Mouse (Mus musculus) heart, embryonic 10.5 days (tissue): ENCODE measurements around the gene Nlrc4. TPM values are rescaled to one million over a fixed set of nuclear protein-coding genes. Genes with fewer than 3 reads are reported as not detected.
"Not testable (repeated sequence)": the region's sequence is repeated elsewhere in the genome, so short reads cannot be mapped to it uniquely, and the experiment has no call there.

Source experiments
- DNase-seq: peaks from one replicate; pipeline ENCODE4 v3.0.0-alpha.2; 2017; ENCODE audit warnings: low spot score
- H3K27ac ChIP-seq: fragments of 300-500 bp; sonication (generic); 2 replicates; pipeline ENCODE4 v1.5.1; 2016; ENCODE audit warnings: mild to moderate bottlenecking
- H3K27me3 ChIP-seq: fragments of 300-500 bp; sonication (generic); 2 replicates; pipeline ENCODE4 v1.6.1; 2016; ENCODE audit warnings: mild to moderate bottlenecking; ENCODE audit not compliant: poor library complexity, insufficient read depth, severe bottlenecking
- H3K36me3 ChIP-seq: fragments of 300-500 bp; sonication (generic); 2 replicates; pipeline ENCODE4 v1.6.1; 2016; ENCODE audit warnings: mild to moderate bottlenecking, moderate library complexity
- H3K4me1 ChIP-seq: fragments of 300-500 bp; sonication (generic); 2 replicates; pipeline ENCODE4 v1.6.1; 2016; ENCODE audit warnings: mild to moderate bottlenecking
- H3K4me3 ChIP-seq: fragments of 300-500 bp; sonication (generic); 2 replicates; pipeline ENCODE4 v1.5.1; 2016; ENCODE audit warnings: mild to moderate bottlenecking, moderate library complexity
- H3K9me3 ChIP-seq: fragments of 300-500 bp; sonication (generic); 2 replicates; pipeline ENCODE4 v1.6.1; 2016; ENCODE audit warnings: mild to moderate bottlenecking, moderate library complexity
- WGBS: fragments of 180-500 bp; shearing (Covaris S2); methylation state at CpG from one replicate; pipeline ENCODE4 v1.1.7; 2016; 5-methylcytosine and 5-hydroxymethylcytosine counted together
- polyA plus RNA-seq: library from polyadenylated mRNA; unstranded; fragments of >200 nt; fragmentation: Nextera tagmentation; extraction: Ambion mirVana; gene quantifications from 2 replicates; pipeline ENCODE4 v1.2.1, GENCODE M21; 2016

Gene Nlrc4
- 0.06 and 0.15 TPM in 2 replicates for polyA plus RNA-seq

- no peaks in the 10 kb centered on the region for H3K4me1 ChIP-seq
- no peaks in the 10 kb centered on the region for H3K27me3 ChIP-seq
- WGBS, result 56% methylated on average over 8 of the region's 8 CpGs
- DNase-seq, result no peak
- no peaks in the 10 kb centered on the region for H3K9me3 ChIP-seq
- H3K27ac ChIP-seq, result no peak within 1 kb of the TSS
- H3K36me3 ChIP-seq, result no peaks in the 10 kb centered on the region
- no peak within 1 kb of the TSS for H3K4me3 ChIP-seq
Measured at GRCm38 (mm10) chr17:74458711-74459408, at the start of gene Nlrc4. Nlrc4 (minus strand) TSS chr17:74459142.

- no peak overlapping the region for H3K27ac ChIP-seq
- H3K4me1 ChIP-seq, result no peaks in the 10 kb centered on the region
- H3K36me3 ChIP-seq, result no peaks in the 10 kb centered on the region
- no peaks in the 10 kb centered on the region for H3K27me3 ChIP-seq
- WGBS, result 93% methylated on average over 3 of the region's 3 CpGs
- no peak overlapping the region for H3K4me3 ChIP-seq
- no peak for DNase-seq
- no peaks in the 10 kb centered on the region for H3K9me3 ChIP-seq
Measured at GRCm38 (mm10) chr17:74508600-74508999, 49.7 kb upstream of the Nlrc4 start.

GRCm38 (mm10) chr17:74507934-74508333, 49.0 kb upstream of the Nlrc4 start:
- Histone ChIP-seq H3K4me1 (no peaks in the 10 kb centered on the region), H3K9me3 (no peaks in the 10 kb centered on the region), H3K4me3 (no peak overlapping the region), H3K27ac (no peak overlapping the region), H3K36me3 (no peaks in the 10 kb centered on the region), H3K27me3 (no peaks in the 10 kb centered on the region)
- no peak for DNase-seq
- 57% methylated on average over 2 of the region's 2 CpGs for WGBS

- Histone ChIP-seq H3K4me1 (no peaks in the 10 kb centered on the region), H3K27ac (no peak overlapping the region), H3K36me3 (peaks cover 40% of the 10 kb centered on the region), H3K4me3 (no peak overlapping the region), H3K27me3 (no peaks in the 10 kb centered on the region), H3K9me3 (no peaks in the 10 kb centered on the region)
- DNase-seq, result no peak
Measured at GRCm38 (mm10) chr17:74501085-74501484, 42.1 kb upstream of the Nlrc4 start.

GRCm38 (mm10) chr17:74500204-74500603, 41.3 kb upstream of the Nlrc4 start:
- Histone ChIP-seq H3K27me3 (no peaks in the 10 kb centered on the region), H3K27ac (no peak overlapping the region), H3K9me3 (no peaks in the 10 kb centered on the region), H3K4me1 (no peaks in the 10 kb centered on the region), H3K4me3 (no peak overlapping the region), H3K36me3 (peaks cover 48% of the 10 kb centered on the region)
- 94% methylated on average over 4 of the region's 4 CpGs for WGBS
- DNase-seq, result no peak

GRCm38 (mm10) chr17:74491565-74491964, 32.6 kb upstream of the Nlrc4 start:
- 88% methylated on average over 3 of the region's 3 CpGs for WGBS
- Histone ChIP-seq H3K9me3 (no peaks in the 10 kb centered on the region), H3K4me1 (no peaks in the 10 kb centered on the region), H3K27ac (no peak overlapping the region), H3K36me3 (peaks cover 38% of the 10 kb centered on the region), H3K27me3 (no peaks in the 10 kb centered on the region), H3K4me3 (no peak overlapping the region)
- no peak for DNase-seq

GRCm38 (mm10) chr17:74489901-74490220, 30.9 kb upstream of the Nlrc4 start:
- Histone ChIP-seq H3K9me3 (no peaks in the 10 kb centered on the region), H3K27ac (peak overlapping the region; percentile 94), H3K4me3 (peak overlapping the region; percentile 98), H3K4me1 (no peaks in the 10 kb centered on the region), H3K27me3 (no peaks in the 10 kb centered on the region), H3K36me3 (peaks cover 24% of the 10 kb centered on the region)
- under 1% methylated on average over 12 of the region's 12 CpGs for WGBS
- no peak for DNase-seq

- H3K9me3 ChIP-seq, result no peaks in the 10 kb centered on the region
- no peaks in the 10 kb centered on the region for H3K4me1 ChIP-seq
- H3K4me3 ChIP-seq, result peak within 1 kb of the TSS; percentile 98
- peak within 1 kb of the TSS; percentile 94 for H3K27ac ChIP-seq
- 5% methylated on average over 58 of the region's 58 CpGs for WGBS
- H3K27me3 ChIP-seq, result no peaks in the 10 kb centered on the region
- peak; percentile 98 for DNase-seq
- H3K36me3 ChIP-seq, result peaks cover 18% of the 10 kb centered on the region
Measured at GRCm38 (mm10) chr17:74489024-74489900, 30.3 kb upstream of the Nlrc4 start, which contains the start of gene Yipf4. Yipf4 (plus strand) TSS chr17:74489493.

GRCm38 (mm10) chr17:74480361-74481069, 21.6 kb upstream of the Nlrc4 start:
- Histone ChIP-seq H3K9me3 (no peaks in the 10 kb centered on the region), H3K36me3 (no peaks in the 10 kb centered on the region), H3K27ac (no peak overlapping the region), H3K4me1 (no peaks in the 10 kb centered on the region), H3K4me3 (no peak overlapping the region), H3K27me3 (no peaks in the 10 kb centered on the region)
- WGBS, result 77% methylated on average over 14 of the region's 14 CpGs
- no peak for DNase-seq

- H3K27ac ChIP-seq, DNase-seq, H3K4me1 ChIP-seq, H3K27me3 ChIP-seq, H3K36me3 ChIP-seq, H3K9me3 ChIP-seq, H3K4me3 ChIP-seq: not testable (repeated sequence)
- 76% methylated on average over 6 of the region's 6 CpGs for WGBS
Measured at GRCm38 (mm10) chr17:74470133-74470532, 11.2 kb upstream of the Nlrc4 start.

GRCm38 (mm10) chr17:74467981-74468380, 9.0 kb upstream of the Nlrc4 start:
- H3K27me3 ChIP-seq, H3K4me1 ChIP-seq, H3K9me3 ChIP-seq, DNase-seq, H3K36me3 ChIP-seq, H3K4me3 ChIP-seq, H3K27ac ChIP-seq: not testable (repeated sequence)
- 79% methylated on average over 2 of the region's 2 CpGs for WGBS

- Histone ChIP-seq H3K36me3 (no peaks in the 10 kb centered on the region), H3K27ac (no peak overlapping the region), H3K4me1 (no peaks in the 10 kb centered on the region), H3K9me3 (no peaks in the 10 kb centered on the region), H3K27me3 (no peaks in the 10 kb centered on the region), H3K4me3 (no peak overlapping the region)
- DNase-seq, result no peak
Measured at GRCm38 (mm10) chr17:74463510-74463909, 4.6 kb upstream of the Nlrc4 start.
